28 mouse cellular contexts compared by ENCODE assay signal in the genomic region with DNA sequence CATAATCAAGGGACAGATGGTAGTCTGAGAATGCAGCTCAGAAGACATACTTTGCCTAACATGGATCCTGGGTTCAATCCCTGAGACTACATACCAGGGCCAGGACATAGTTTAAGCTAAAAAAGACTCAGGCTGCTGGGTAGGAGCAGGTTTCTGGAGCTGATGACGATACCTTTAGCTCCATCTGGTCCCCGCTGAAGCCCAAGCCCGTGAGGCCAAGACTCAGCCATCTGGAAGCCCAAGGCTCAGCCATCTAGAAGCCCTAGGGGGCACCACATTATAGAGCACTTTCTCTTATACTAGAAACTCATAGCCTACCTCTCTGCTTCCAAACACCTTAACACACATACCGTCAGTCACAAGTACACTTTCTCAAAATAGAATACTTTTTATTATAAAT. TPM values are rescaled to one million over a fixed set of nuclear protein-coding genes. Genes with fewer than 3 reads are reported as not detected.
"Had no signal": no experiment of that assay in that cellular context is flagged by ENCODE, and none has a peak within 500 bp of the region (broad histone marks: within the 10 kb centered on the region; RNA-seq: fewer than 3 reads in every experiment).

No protein-coding gene starts in this region.

- H3K4me2 ChIP-seq: limb, embryonic 13.5 days; liver, embryonic 13.5 days; lung, embryonic 14.5 days; midbrain, embryonic 13.5 days; neural tube, embryonic 13.5 days had no signal

- H3K27me3 ChIP-seq: limb, embryonic 13.5 days; liver, embryonic 13.5 days; megakaryocyte, embryonic 14.5 days had no signal

- DNase-seq: kidney, adult 9 months; kidney, postnatal 14 days; kidney, postnatal 4 days; layer of hippocampus, adult 9-11 months; liver; liver, embryonic 13.5 days; lung, embryonic 14.5 days; right cerebral cortex, postnatal 14 days; right cerebral cortex, postnatal 4 days; thymus, adult 2 months; thymus, postnatal 14 days had no signal

- H3K36me3 ChIP-seq: limb, embryonic 10.5 days; limb, embryonic 13.5 days; midbrain, embryonic 10.5 days; midbrain, embryonic 13.5 days; neural tube, embryonic 13.5 days had no signal

- ATAC-seq: lung, postnatal 0 days; midbrain, embryonic 13.5 days; midbrain, embryonic 16.5 days had no signal

- H3K27ac ChIP-seq: layer of hippocampus, adult 2 months; limb, embryonic 10.5 days; limb, embryonic 13.5 days; liver, embryonic 13.5 days; midbrain, embryonic 10.5 days; midbrain, embryonic 13.5 days; neural tube, embryonic 13.5 days; stomach, postnatal 0 days had no signal

- H3K4me3 ChIP-seq: layer of hippocampus, adult 2 months; limb, embryonic 10.5 days; limb, embryonic 13.5 days; liver, embryonic 13.5 days; megakaryocyte, embryonic 14.5 days; midbrain, embryonic 10.5 days; midbrain, embryonic 13.5 days; myocyte; neural tube, embryonic 13.5 days had no signal

- H3K9ac ChIP-seq: limb, embryonic 13.5 days; liver, embryonic 13.5 days; lung, embryonic 14.5 days; midbrain, embryonic 13.5 days; neural tube, embryonic 13.5 days had no signal

- H3K9me3 ChIP-seq: limb, embryonic 10.5 days; limb, embryonic 13.5 days; liver, embryonic 13.5 days; midbrain, embryonic 10.5 days; midbrain, embryonic 13.5 days; neural tube, embryonic 13.5 days had no signal

RNA-seq across cellular contexts. Expression of gene Xylb, which starts 21.6 kb away (rescaled TPM):
- total RNA-seq: monocyte, adult 5-6 weeks had no signal

RNA-seq across cellular contexts. Expression of gene Slc22a14, which starts 29.8 kb away (rescaled TPM):
- total RNA-seq: layer of hippocampus, adult 2 months; layer of hippocampus, postnatal 25 days; left cerebral cortex, adult 18-20 months; left cerebral cortex, postnatal 25 days had no signal
- polyA plus RNA-seq: limb, embryonic 10.5 days; liver, embryonic 13.5 days; liver, embryonic 16.5 days; lung, embryonic 14.5 days; lung, postnatal 0 days; midbrain, embryonic 10.5 days; myocyte; neural tube, embryonic 13.5 days; stomach, embryonic 14.5 days; stomach, postnatal 0 days had no signal
